Comparison of ENCODE assay signal across 8 mouse cellular contexts in the genomic region with DNA sequence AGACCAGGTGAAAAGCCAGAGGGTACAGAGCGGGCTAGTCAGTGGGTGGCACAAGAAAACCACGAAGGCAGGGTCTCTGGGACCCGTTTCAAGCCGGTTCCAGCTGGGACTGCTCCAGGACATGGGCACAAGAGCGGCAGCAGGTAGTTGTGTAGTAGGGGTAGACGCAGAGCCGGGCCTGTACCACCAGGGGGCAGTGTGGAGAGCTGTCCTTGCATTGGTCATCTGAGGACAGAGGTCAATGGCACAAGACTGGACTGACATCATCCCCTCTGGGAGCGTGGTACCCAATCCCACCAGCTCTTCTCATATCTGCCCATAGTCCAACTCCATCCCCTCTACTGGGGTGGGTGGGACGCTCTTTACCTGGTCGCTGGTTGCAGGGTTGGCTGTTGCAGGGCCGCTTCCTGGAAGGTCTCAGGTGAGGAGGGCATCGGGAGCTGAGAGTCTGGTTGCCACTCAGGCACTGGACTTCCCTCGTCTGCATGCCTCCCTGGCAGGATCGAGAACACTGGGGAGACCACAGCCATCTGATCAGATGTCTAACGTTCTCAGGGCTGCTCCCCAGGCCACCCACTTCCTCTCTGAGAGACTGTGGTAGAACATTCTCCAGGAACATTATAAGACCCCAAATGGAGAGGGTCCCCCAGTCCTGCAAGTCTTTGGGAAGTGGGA. TPM values are rescaled to one million over a fixed set of nuclear protein-coding genes. Genes with fewer than 3 reads are reported as not detected.
DNase-seq lines count a peak whose midpoint lies in the region; ATAC-seq and TF ChIP-seq lines count a peak whose summit lies in the region.

No protein-coding gene starts in this region.

- no peaks in the 10 kb centered on the region for H3K27me3 ChIP-seq in heart, embryonic 13.5 days (replicated peaks)
- no peaks in the 10 kb centered on the region for H3K27me3 ChIP-seq in spleen, adult 2 months (ENCODE audit: control insufficient read depth, insufficient read depth, low read length)

- H3K9ac ChIP-seq in heart, embryonic 13.5 days, result peak overlapping the region; percentile 81

- peak; percentile 86 for TF ChIP-seq CTCF in layer of hippocampus, adult 2 months (conservative IDR thresholded peaks at IDR 0.05)
- peak; percentile 78; the same call in 1 of the 2 replicates for TF ChIP-seq CTCF in spleen, adult 2 months (IDR thresholded peaks at IDR 0.05; ENCODE audit: extremely low read depth, insufficient read depth, insufficient read length, insufficient replicate concordance)

- H3K27ac ChIP-seq in heart, embryonic 13.5 days (replicated peaks), result 0 out of 2 replicates have a peak overlapping the region, but pooled peaks have one; percentile 96
- peak overlapping the region; percentile 83 for H3K27ac ChIP-seq in layer of hippocampus, adult 2 months
- H3K27ac ChIP-seq in spleen, adult 2 months (ENCODE audit: insufficient read depth, low read length), result peak overlapping the region; percentile 2; the same call in 1 of the 2 replicates

- WGBS in heart, embryonic 13.5 days, result 56% methylated on average over 15 of the region's 15 CpGs
- 56% methylated on average over 15 of the region's 15 CpGs for WGBS in spleen, adult 2 months

- DNase-seq in A20 (ENCODE audit: low read depth, low spot score) (peak; percentile 69), MN1 (ENCODE audit: low spot score) (peak; percentile 75)
- peak; percentile 70 to 81 for DNase-seq in cerebellum, postnatal 25 days
- DNase-seq in layer of hippocampus, adult 2 months (ENCODE audit: low spot score in 2 of 2), result peak in 1 of 2 experiments; percentile 50
- DNase-seq in lung, postnatal 36 days, result peak; percentile 92
- peak in 1 of 2 experiments; percentile 62 for DNase-seq in spleen, adult 2 months (ENCODE audit: low read depth in 1 of 2, low spot score in 2 of 2)

- no peak overlapping the region for H3K4me3 ChIP-seq in heart, embryonic 13.5 days
- H3K4me3 ChIP-seq in layer of hippocampus, adult 2 months, result no peak overlapping the region
- H3K4me3 ChIP-seq in spleen, adult 2 months (ENCODE audit: extremely low read depth, insufficient read depth, insufficient read length), result no peak overlapping the region

- no peak for TF ChIP-seq POLR2A in spleen, adult 2 months (IDR thresholded peaks at IDR 0.05; ENCODE audit: low read depth, low read length)

- no peak overlapping the region for H3K4me2 ChIP-seq in heart, embryonic 13.5 days

- ATAC-seq in heart, embryonic 13.5 days (ENCODE audit: extremely low read depth, insufficient number of reproducible peaks, low FRiP score, low TSS enrichment), result no peak
- ATAC-seq in erythroid progenitor cell, adult 5-6 weeks (replicated peaks; ENCODE audit: low FRiP score, poor library complexity, severe bottlenecking), result no peak

- peaks cover 30% of the 10 kb centered on the region for H3K36me3 ChIP-seq in heart, embryonic 13.5 days
- no peaks in the 10 kb centered on the region for H3K36me3 ChIP-seq in spleen, adult 2 months (ENCODE audit: control insufficient read depth, insufficient read depth, low read length)

- H3K4me1 ChIP-seq in heart, embryonic 13.5 days, result peaks cover 80% of the 10 kb centered on the region
- H3K4me1 ChIP-seq in spleen, adult 2 months (ENCODE audit: control insufficient read depth, insufficient read depth, insufficient read length), result peaks cover 30% of the 10 kb centered on the region; the same call in 1 of the 2 replicates

- H3K9me3 ChIP-seq in heart, embryonic 13.5 days, result no peaks in the 10 kb centered on the region

RNA-seq across cellular contexts. Expression of gene Adamtsl4, which starts 10.8 kb away (rescaled TPM):
- 4.8 and 7.3 TPM in 2 replicates for polyA plus RNA-seq in heart, embryonic 13.5 days (2015; fragmentation: Nextera tagmentation; extraction: Ambion mirVana)
- total RNA-seq in layer of hippocampus, adult 2 months (2021), result 1 to 10 TPM; 7.0 to 7.9 TPM
- polyA plus RNA-seq in spleen, adult 2 months (2012; rRNA removed), result 7.9 and 8.1 TPM in 2 replicates
- 0.84 TPM in 1 of 2 replicates, not detected in the other for total RNA-seq in erythroid progenitor cell, adult 5-6 weeks (2015; ENCODE audit: low replicate concordance)
- 0.39 and 1.2 TPM in 2 replicates for total RNA-seq in erythroid progenitor cell, adult 5-6 weeks (2017; ENCODE audit: low replicate concordance)

RNA-seq across cellular contexts. Expression of gene Mcl1, which starts 18.3 kb away (rescaled TPM):
- 36.0 and 36.2 TPM in 2 replicates for polyA plus RNA-seq in heart, embryonic 13.5 days (2015; fragmentation: Nextera tagmentation; extraction: Ambion mirVana)
- total RNA-seq in layer of hippocampus, adult 2 months (2021), result 10 to 100 TPM; 49.6 to 55.2 TPM
- 169 and 276 TPM in 2 replicates for polyA plus RNA-seq in spleen, adult 2 months (2012; rRNA removed)
- total RNA-seq in erythroid progenitor cell, adult 5-6 weeks (2015; ENCODE audit: low replicate concordance), result 161 and 212 TPM in 2 replicates
- total RNA-seq in erythroid progenitor cell, adult 5-6 weeks (2017; ENCODE audit: low replicate concordance), result 104 and 138 TPM in 2 replicates

RNA-seq across cellular contexts. Expression of gene Ensa, which starts 52.1 kb away (rescaled TPM):
- polyA plus RNA-seq in heart, embryonic 13.5 days (2015; fragmentation: Nextera tagmentation; extraction: Ambion mirVana), result 46.5 and 53.1 TPM in 2 replicates
- total RNA-seq in layer of hippocampus, adult 2 months (2021), result 100 to 1,000 TPM; 302 to 322 TPM
- polyA plus RNA-seq in spleen, adult 2 months (2012; rRNA removed), result 8.3 and 10.4 TPM in 2 replicates
- 65.4 and 75.3 TPM in 2 replicates for total RNA-seq in erythroid progenitor cell, adult 5-6 weeks (2015; ENCODE audit: low replicate concordance)
- 117 and 119 TPM in 2 replicates for total RNA-seq in erythroid progenitor cell, adult 5-6 weeks (2017; ENCODE audit: low replicate concordance)

Comparison
In these comparisons a context has a peak if more than half of its experiments do, and no peak if none do; other contexts are left out.
1. H3K27ac ChIP-seq: peak in every context shown above with its lines; median percentile 96 in heart, embryonic 13.5 days; 83 in layer of hippocampus, adult 2 months; 2 in spleen, adult 2 months.